Mouse (Mus musculus) mammary gland, adult 2 months (tissue): ENCODE measurements around the gene Mettl13. TPM values are rescaled to one million over a fixed set of nuclear protein-coding genes. Genes with fewer than 3 reads are reported as not detected.

Source experiments
- polyA plus RNA-seq: library from polyadenylated mRNA; depleted of rRNA; stranded (reverse); fragments of >200 nt; gene quantifications from 2 replicates; pipeline ENCODE4 v1.2.3, GENCODE M21; 2012; ENCODE audit warnings: low replicate concordance; rRNA removed

The Mettl13 gene
- polyA plus RNA-seq = 5.7 and 6.7 TPM in 2 replicates

DNA sequence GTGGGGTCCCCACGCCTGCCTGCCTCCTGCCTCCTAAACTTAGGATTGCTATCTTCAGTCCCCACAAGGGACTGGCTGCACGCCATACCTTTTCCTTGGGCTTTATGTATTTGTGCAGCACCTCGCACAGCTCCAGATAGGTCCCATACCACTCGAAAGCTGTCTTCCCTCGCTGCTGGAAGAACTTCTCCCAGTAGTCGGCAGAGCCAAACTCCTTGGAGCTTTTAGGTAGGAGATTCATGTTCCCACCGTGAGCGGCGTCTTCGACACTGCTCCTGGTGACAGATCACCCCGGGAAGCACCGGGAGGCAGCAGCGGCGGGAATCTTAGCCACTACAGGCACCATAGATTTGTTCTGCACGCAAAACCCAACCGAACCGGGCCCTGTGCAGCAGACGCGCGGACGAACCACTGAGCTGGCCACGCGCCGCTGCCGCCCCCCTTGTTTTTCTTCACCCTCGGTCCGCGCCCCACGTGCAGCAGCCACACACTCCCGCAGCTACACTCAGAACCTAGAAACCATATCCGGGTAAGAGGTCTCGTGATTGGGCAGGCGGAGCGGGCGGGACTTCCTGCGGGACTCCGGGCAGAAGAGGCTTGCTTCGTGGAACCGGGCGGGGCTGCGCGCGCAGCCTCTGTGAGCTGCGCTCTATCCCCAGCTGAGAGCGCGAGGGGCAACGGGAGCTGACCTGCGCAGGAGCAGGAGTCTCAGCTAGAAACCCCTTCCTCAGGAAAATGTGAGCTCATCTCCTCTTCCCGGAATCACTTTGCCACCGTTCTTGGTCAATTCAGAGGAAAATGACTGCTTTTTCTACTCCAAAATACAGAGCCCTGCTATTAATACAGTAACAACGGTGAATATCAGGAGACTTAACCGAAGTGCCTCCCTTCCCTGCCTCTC, at the start of gene Mettl13:
Gene Mettl13 (minus strand): TSS at position 536 of the 901 bp plus-strand sequence.

DNA sequence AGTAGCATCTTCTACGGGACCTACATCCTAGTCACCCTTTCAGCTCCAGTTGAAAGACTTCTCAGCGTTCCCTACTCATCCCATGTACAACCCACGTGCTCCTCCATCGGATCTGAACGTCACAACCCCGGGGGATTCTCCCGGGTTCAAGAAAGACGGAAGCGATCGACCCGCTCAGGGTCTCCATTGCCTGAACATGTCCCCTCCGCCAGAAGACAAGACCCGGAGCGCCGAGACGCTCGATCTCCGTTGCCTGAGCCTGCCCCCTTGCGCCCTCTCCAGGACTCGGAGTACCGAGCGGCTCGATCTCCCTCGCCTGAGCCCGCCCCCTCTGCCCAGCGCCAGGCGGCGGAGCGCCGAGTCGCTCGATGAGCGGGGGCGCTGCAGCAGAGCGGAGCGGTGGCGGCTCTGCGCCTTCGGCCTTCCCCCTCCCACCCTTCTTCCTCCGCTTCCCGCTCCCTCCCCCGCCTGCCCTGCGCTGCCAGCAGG, 22.0 kb upstream of the Mettl13 start, which contains the start of gene Vamp4:
Gene Vamp4 (plus strand): TSS at position 256 of the 489 bp plus-strand sequence.

Other genes with a start within 250 kb of the Mettl13 start
- 3.1 and 3.3 TPM in 2 replicates for gene Dnm3, start 70.5 kb downstream of the Mettl13 start, polyA plus RNA-seq
- gene Vamp4, start 22.0 kb upstream of the Mettl13 start, polyA plus RNA-seq = 11.7 and 14.7 TPM in 2 replicates
- 4.3 and 15.5 TPM in 2 replicates for gene Myoc, start 90.6 kb upstream of the Mettl13 start, polyA plus RNA-seq
- gene Myocos, start 109.7 kb upstream of the Mettl13 start, polyA plus RNA-seq = not detected in 2 replicates
- 36.9 and 41.1 TPM in 2 replicates for gene Prrc2c, start 192.0 kb upstream of the Mettl13 start, polyA plus RNA-seq